Mouse (Mus musculus) erythroblast, embryonic 14.5 days (primary cell): ENCODE results near the gene Efhc1.

Experiments used
- GATA1 ChIP-seq: IDR thresholded peaks from 2 replicates; pipeline ENCODE4 v1.6.1; 2012; ENCODE audit warnings: low read length, inconsistent platforms, mixed read lengths
- TAL1 ChIP-seq: IDR thresholded peaks from 3 replicates; pipeline ENCODE4 v1.6.1; 2012; ENCODE audit warnings: low read length, inconsistent platforms, mixed read lengths

GRCm38 (mm10) chr1:20994338-20994737 is 42.9 kb downstream of the Efhc1 start:
- TF ChIP-seq TAL1 (no peak), GATA1 (no peak)
